14 mouse cellular contexts compared by ENCODE assay signal in genomic region chr10:121246971-121247370, GRCm38 (mm10).
DNase-seq lines count a peak whose midpoint lies in the region; ATAC-seq lines count a peak whose summit lies in the region.
"Had no signal": no experiment of that assay in that cellular context is flagged by ENCODE, and none has a peak within 500 bp of the region (broad histone marks: within the 10 kb centered on the region; RNA-seq: fewer than 3 reads in every experiment).

No protein-coding gene starts in this region.

- H3K9ac ChIP-seq in neural tube, embryonic 11.5 days (ENCODE audit: low read length), result no peak overlapping the region
- no peak overlapping the region for H3K9ac ChIP-seq in heart, embryonic 11.5 days (ENCODE audit: low read depth, low read length)
- H3K9ac ChIP-seq: embryonic facial prominence, embryonic 15.5 days had no signal

- no peaks in the 10 kb centered on the region for H3K4me1 ChIP-seq in neural tube, embryonic 11.5 days (ENCODE audit: control insufficient read depth, insufficient read depth, low read length)
- peaks cover 6% of the 10 kb centered on the region; the same call in 1 of the 2 replicates for H3K4me1 ChIP-seq in heart, embryonic 11.5 days (ENCODE audit: control insufficient read depth, insufficient read depth, low read length)
- peaks cover 44% of the 10 kb centered on the region for H3K4me1 ChIP-seq in limb, embryonic 10.5 days
- H3K4me1 ChIP-seq: embryonic facial prominence, embryonic 15.5 days had no signal

- WGBS in neural tube, embryonic 11.5 days, result 84% methylated on average over 21 of the region's 21 CpGs
- 47% methylated on average over 21 of the region's 21 CpGs for WGBS in heart, embryonic 11.5 days (ENCODE audit: insufficient replicate concordance)
- WGBS in limb, embryonic 10.5 days, result 83% methylated on average over 21 of the region's 21 CpGs

- H3K36me3 ChIP-seq in neural tube, embryonic 11.5 days (ENCODE audit: control insufficient read depth, insufficient read depth, low read length), result no peaks in the 10 kb centered on the region
- H3K36me3 ChIP-seq in heart, embryonic 11.5 days (ENCODE audit: control insufficient read depth, insufficient read depth, low read length), result no peaks in the 10 kb centered on the region
- no peaks in the 10 kb centered on the region for H3K36me3 ChIP-seq in limb, embryonic 10.5 days
- H3K36me3 ChIP-seq: embryonic facial prominence, embryonic 15.5 days; G1E; hindbrain, embryonic 10.5 days had no signal

- H3K27ac ChIP-seq in neural tube, embryonic 11.5 days (ENCODE audit: low read depth, low read length), result no peak overlapping the region
- no peak overlapping the region for H3K27ac ChIP-seq in heart, embryonic 11.5 days (ENCODE audit: low read depth, low read length)
- H3K27ac ChIP-seq in limb, embryonic 10.5 days, result peak overlapping the region; percentile 37; the same call in 1 of the 2 replicates
- H3K27ac ChIP-seq: embryonic facial prominence, embryonic 15.5 days; hindbrain, embryonic 10.5 days had no signal

- no peak overlapping the region for H3K4me2 ChIP-seq in neural tube, embryonic 11.5 days (ENCODE audit: low read depth)
- H3K4me2 ChIP-seq in heart, embryonic 11.5 days, result no peak overlapping the region
- H3K4me2 ChIP-seq: embryonic facial prominence, embryonic 15.5 days had no signal

- DNase-seq in neural tube, embryonic 11.5 days (ENCODE audit: low spot score), result peak; percentile 29
- no peak for DNase-seq in neural tube, embryonic 10.5 days (ENCODE audit: extremely low spot score, low spot score)
- DNase-seq in limb, embryonic 10.5 days (ENCODE audit: low spot score), result peak; percentile 45
- DNase-seq in lung, postnatal 36 days, result peak; percentile 82
- DNase-seq in kidney, postnatal 4 days, result no peak
- DNase-seq in gastrocnemius, postnatal 25 days, result no peak
- no peak for DNase-seq in kidney, adult 11 months
- DNase-seq: cerebellum, adult 9-11 months; kidney, adult 9 months; spleen, adult 18-20 months had no signal

- no peaks in the 10 kb centered on the region for H3K27me3 ChIP-seq in neural tube, embryonic 11.5 days (ENCODE audit: control insufficient read depth, insufficient read depth, low read length)
- H3K27me3 ChIP-seq in heart, embryonic 11.5 days (ENCODE audit: control insufficient read depth, insufficient read depth, low read length), result no peaks in the 10 kb centered on the region
- no peaks in the 10 kb centered on the region for H3K27me3 ChIP-seq in limb, embryonic 10.5 days (ENCODE audit: low read depth, poor library complexity, severe bottlenecking)
- H3K27me3 ChIP-seq: embryonic facial prominence, embryonic 15.5 days had no signal

- no peak for ATAC-seq in neural tube, embryonic 11.5 days (ENCODE audit: insufficient read depth, low FRiP score, low TSS enrichment)
- ATAC-seq in heart, embryonic 11.5 days (replicated peaks; ENCODE audit: insufficient number of reproducible peaks, low FRiP score, low TSS enrichment), result peak; percentile 77

- no peak overlapping the region for H3K4me3 ChIP-seq in neural tube, embryonic 11.5 days (ENCODE audit: low read depth, low read length)
- H3K4me3 ChIP-seq in heart, embryonic 11.5 days (ENCODE audit: low read depth, low read length), result no peak overlapping the region
- H3K4me3 ChIP-seq in limb, embryonic 10.5 days, result no peak overlapping the region
- H3K4me3 ChIP-seq: embryonic facial prominence, embryonic 15.5 days; hindbrain, embryonic 10.5 days had no signal

- H3K9me3 ChIP-seq in neural tube, embryonic 11.5 days (ENCODE audit: control insufficient read depth, low read length), result no peaks in the 10 kb centered on the region
- H3K9me3 ChIP-seq in heart, embryonic 11.5 days (replicated peaks; ENCODE audit: control insufficient read depth, low read length), result no peaks in the 10 kb centered on the region
- H3K9me3 ChIP-seq in limb, embryonic 10.5 days (replicated peaks), result no peaks in the 10 kb centered on the region
- H3K9me3 ChIP-seq: embryonic facial prominence, embryonic 15.5 days; hindbrain, embryonic 10.5 days had no signal

Comparison
In these comparisons a context has a peak if more than half of its experiments do, and no peak if none do; other contexts are left out.
1. DNase-seq: peak in neural tube, embryonic 11.5 days (single experiment), limb, embryonic 10.5 days (single experiment) and lung, postnatal 36 days (single experiment); none in neural tube, embryonic 10.5 days (single experiment), kidney, postnatal 4 days (0 of 2), gastrocnemius, postnatal 25 days (single experiment) and kidney, adult 11 months (single experiment).